Mouse (Mus musculus): ENCODE results near the gene Dcaf12.
A peak's percentile ranks its signal among the peaks of the same experiment; 100 is the strongest.

GRCm38 (mm10) chr4:41286420-41286819 lies 28.3 kb downstream of the Dcaf12 start:
- TF ChIP-seq CTCF (IDR thresholded peaks at IDR 0.05; ENCODE audit: extremely low read depth, insufficient read depth, low read length) = peak; percentile 66
- no peak for TF ChIP-seq POLR2A (IDR thresholded peaks at IDR 0.05; ENCODE audit: extremely low read depth, insufficient read depth, low read length)

Data from cortical plate, adult 2 months (tissue).